Mouse (Mus musculus): Measurements from ENCODE around the gene Abl2.

Abl2 gene

GRCm38 (mm10) chr1:156585512-156585911 is 26.9 kb downstream of the Abl2 start:
- no peak for DNase-seq

- DNase-seq = peak in 1 of 2 experiments; percentile 11
Observed at GRCm38 (mm10) chr1:156589811-156590305, 31.3 kb downstream of the Abl2 start.

- no peak for DNase-seq
Observed at GRCm38 (mm10) chr1:156590357-156590756, 31.8 kb downstream of the Abl2 start.

- DNase-seq = no peak
Observed at GRCm38 (mm10) chr1:156593267-156593666, 34.7 kb downstream of the Abl2 start.

GRCm38 (mm10) chr1:156597089-156597488 is 38.5 kb downstream of the Abl2 start:
- no peak for DNase-seq

GRCm38 (mm10) chr1:156602545-156602944 is 44.0 kb downstream of the Abl2 start:
- no peak for DNase-seq

GRCm38 (mm10) chr1:156605094-156605866 is 46.7 kb downstream of the Abl2 start:
- no peak for DNase-seq

- no peak for DNase-seq
Observed at GRCm38 (mm10) chr1:156605940-156606339, 47.4 kb downstream of the Abl2 start.

GRCm38 (mm10) chr1:156608496-156608895 is 49.9 kb downstream of the Abl2 start:
- DNase-seq = no peak

GRCm38 (mm10) chr1:156610257-156610656 is 51.7 kb downstream of the Abl2 start:
- no peak for DNase-seq

GRCm38 (mm10) chr1:156613855-156614530 is 55.4 kb downstream of the Abl2 start:
- peak; percentile 34 to 66 for DNase-seq

- DNase-seq = no peak
Observed at GRCm38 (mm10) chr1:156614710-156615109, 56.1 kb downstream of the Abl2 start.

GRCm38 (mm10) chr1:156615381-156616133 is 57.0 kb downstream of the Abl2 start:
- peak; percentile 71 to 81 for DNase-seq

GRCm38 (mm10) chr1:156616989-156617598 is 58.5 kb downstream of the Abl2 start:
- DNase-seq = peak in 1 of 2 experiments; percentile 22

GRCm38 (mm10) chr1:156617811-156618210 is 59.2 kb downstream of the Abl2 start:
- no peak for DNase-seq

GRCm38 (mm10) chr1:156620292-156620909 is 61.8 kb downstream of the Abl2 start:
- DNase-seq = no peak

- no peak for DNase-seq
Observed at GRCm38 (mm10) chr1:156620951-156621350, 62.4 kb downstream of the Abl2 start.

- DNase-seq = no peak
Observed at GRCm38 (mm10) chr1:156624231-156624630, 65.6 kb downstream of the Abl2 start.

GRCm38 (mm10) chr1:156626729-156627128 is 68.1 kb downstream of the Abl2 start:
- DNase-seq = no peak

- DNase-seq = no peak
Observed at GRCm38 (mm10) chr1:156629984-156630383, 71.4 kb downstream of the Abl2 start.

- peak; percentile 42 to 46 for DNase-seq
Observed at GRCm38 (mm10) chr1:156630965-156631364, 72.4 kb downstream of the Abl2 start.

GRCm38 (mm10) chr1:156633095-156633494 is 74.5 kb downstream of the Abl2 start:
- DNase-seq = peak in 1 of 2 experiments; percentile 46

All from kidney, postnatal 4 days (tissue).